Mouse (Mus musculus) neural tube, postnatal 0 days (tissue): ENCODE data around the gene Aurkc. TPM values are rescaled to one million over a fixed set of nuclear protein-coding genes. Genes with fewer than 3 reads are reported as not detected.

Experiments used
- polyA plus RNA-seq: library from polyadenylated mRNA; unstranded; fragments of >200 nt; fragmentation: Nextera tagmentation; extraction: Ambion mirVana; gene quantifications from 2 replicates; pipeline ENCODE4 v1.2.1, GENCODE M21; 2015

Gene Aurkc
- not detected in 2 replicates for polyA plus RNA-seq

DNA sequence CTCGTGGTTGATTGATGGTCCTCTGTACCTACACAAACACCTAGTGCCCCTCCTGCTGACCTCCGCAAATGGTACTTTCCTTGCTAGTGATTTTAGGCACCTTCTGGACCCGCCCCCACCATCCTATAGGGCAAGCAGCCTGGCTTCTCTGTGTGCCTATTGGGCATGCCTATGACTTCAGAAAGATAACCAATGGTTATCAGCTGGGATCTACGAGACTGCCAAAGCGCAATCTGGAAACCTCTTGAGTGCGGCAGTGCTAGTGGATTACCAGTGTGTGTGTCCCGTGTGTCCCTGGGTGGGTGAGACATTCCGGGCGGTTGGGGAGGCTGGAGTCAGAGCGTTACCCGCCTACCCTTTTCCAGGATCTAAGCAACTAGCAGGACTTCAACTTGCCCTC, at the start of gene Aurkc:
Aurkc (plus strand) TSS at position 50 of the 400 bp plus-strand sequence.

Other genes starting within 250 kb of the Aurkc start
- 12.5 and 13.6 TPM in 2 replicates for gene Zfp954, start 126.2 kb downstream of the Aurkc start, polyA plus RNA-seq
- 4.6 and 5.1 TPM in 2 replicates for gene Zfp773, start 141.5 kb downstream of the Aurkc start, polyA plus RNA-seq
- 1.9 and 2.1 TPM in 2 replicates for gene Zfp418, start 176.0 kb downstream of the Aurkc start, polyA plus RNA-seq
- 6.1 and 6.8 TPM in 2 replicates for gene Zfp772, start 214.7 kb downstream of the Aurkc start, polyA plus RNA-seq